Mouse (Mus musculus): ENCODE data around the gene Dhx38.

DNA sequence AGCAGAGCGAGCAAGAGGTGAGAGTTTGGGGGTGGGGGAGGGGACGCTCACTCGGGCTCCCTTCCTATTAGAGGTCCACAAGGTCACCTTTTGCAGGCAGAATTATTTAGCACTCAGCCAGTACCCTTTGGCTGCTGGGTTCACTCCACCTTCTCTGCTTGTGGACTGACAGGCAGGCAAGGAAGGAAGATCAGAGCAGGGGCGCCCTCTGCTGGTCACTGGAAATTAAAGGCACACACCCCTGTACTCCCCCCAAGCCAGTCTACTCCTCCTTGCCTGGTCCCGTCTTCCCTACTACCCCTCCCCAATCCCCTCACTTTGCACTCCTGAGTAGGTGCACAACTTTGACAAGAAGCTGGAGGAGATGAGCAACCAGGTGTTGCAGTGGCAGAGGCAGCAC, 29.0 kb downstream of the Dhx38 start:
- no peak for TF ChIP-seq E2F4 (IDR thresholded peaks at IDR 0.05; ENCODE audit: insufficient read depth)
- TF ChIP-seq POLR2AphosphoS2 (IDR thresholded peaks at IDR 0.05; ENCODE audit: insufficient read length, low read depth) = no peak
